Mouse (Mus musculus) intestine, embryonic 14.5 days (tissue): ENCODE results near the gene Sppl3. TPM values are rescaled to one million over a fixed set of nuclear protein-coding genes. Genes with fewer than 3 reads are reported as not detected.

Source experiments
- ATAC-seq: fragments of 200-750 bp; cut with Nextera tagmentation; replicated peaks from 2 replicates; pipeline ENCODE4 v1.8.0; 2017; ENCODE audit warnings: low read depth, moderate number of reproducible peaks, moderate TSS enrichment, moderate library complexity; ENCODE audit not compliant: low FRiP score, low TSS enrichment
- DNase-seq: peaks from one replicate; pipeline ENCODE4 v3.0.0-alpha.2; 2018; ENCODE audit warnings: low spot score
- H3K27ac ChIP-seq: fragments of 300-500 bp; sonication (generic); 2 replicates; pipeline ENCODE4 v1.5.1; 2014; ENCODE audit warnings: low read depth, mild to moderate bottlenecking, control low read depth
- H3K27me3 ChIP-seq: fragments of 300-500 bp; sonication (generic); replicated peaks from 2 replicates; pipeline ENCODE4 v1.6.1; 2014; ENCODE audit warnings: low read length, control low read depth; ENCODE audit not compliant: control insufficient read depth, insufficient read depth
- H3K36me3 ChIP-seq: fragments of 300-500 bp; sonication (generic); 2 replicates; pipeline ENCODE4 v1.6.1; 2014; ENCODE audit warnings: low read length, control low read depth; ENCODE audit not compliant: control insufficient read depth, insufficient read depth
- H3K4me1 ChIP-seq: fragments of 300-500 bp; sonication (generic); replicated peaks from 2 replicates; pipeline ENCODE4 v1.6.1; 2014; ENCODE audit warnings: low read length, control low read depth, mixed read lengths; ENCODE audit not compliant: control insufficient read depth, insufficient read depth
- H3K4me2 ChIP-seq: fragments of 300-500 bp; sonication (generic); 2 replicates; pipeline ENCODE4 v1.6.1; 2014; ENCODE audit warnings: low read length
- H3K4me3 ChIP-seq: fragments of 300-500 bp; sonication (generic); 2 replicates; pipeline ENCODE4 v1.5.1; 2014; ENCODE audit warnings: low read depth, low read length, control low read depth, mixed read lengths
- H3K9ac ChIP-seq: fragments of 300-500 bp; sonication (generic); 2 replicates; pipeline ENCODE4 v1.6.1; 2014; ENCODE audit warnings: mild to moderate bottlenecking, low read length
- H3K9me3 ChIP-seq: fragments of 300-500 bp; sonication (generic); 2 replicates; pipeline ENCODE4 v1.6.1; 2016; ENCODE audit warnings: low read length, control low read depth; ENCODE audit not compliant: control insufficient read depth
- WGBS: fragments of 180-500 bp; shearing (Covaris S2); extraction: QIAGEN DNeasy Blood & Tissue Kit; methylation state at CpG from one replicate; pipeline ENCODE4 v1.1.7; 2014; 5-methylcytosine and 5-hydroxymethylcytosine counted together
- polyA plus RNA-seq: library from polyadenylated mRNA; unstranded; fragments of >200 nt; fragmentation: Nextera tagmentation; extraction: Ambion mirVana; gene quantifications from 2 replicates; pipeline ENCODE4 v1.2.1, GENCODE M21; 2014

Gene Sppl3
- polyA plus RNA-seq, result 21.1 and 21.5 TPM in 2 replicates

DNA sequence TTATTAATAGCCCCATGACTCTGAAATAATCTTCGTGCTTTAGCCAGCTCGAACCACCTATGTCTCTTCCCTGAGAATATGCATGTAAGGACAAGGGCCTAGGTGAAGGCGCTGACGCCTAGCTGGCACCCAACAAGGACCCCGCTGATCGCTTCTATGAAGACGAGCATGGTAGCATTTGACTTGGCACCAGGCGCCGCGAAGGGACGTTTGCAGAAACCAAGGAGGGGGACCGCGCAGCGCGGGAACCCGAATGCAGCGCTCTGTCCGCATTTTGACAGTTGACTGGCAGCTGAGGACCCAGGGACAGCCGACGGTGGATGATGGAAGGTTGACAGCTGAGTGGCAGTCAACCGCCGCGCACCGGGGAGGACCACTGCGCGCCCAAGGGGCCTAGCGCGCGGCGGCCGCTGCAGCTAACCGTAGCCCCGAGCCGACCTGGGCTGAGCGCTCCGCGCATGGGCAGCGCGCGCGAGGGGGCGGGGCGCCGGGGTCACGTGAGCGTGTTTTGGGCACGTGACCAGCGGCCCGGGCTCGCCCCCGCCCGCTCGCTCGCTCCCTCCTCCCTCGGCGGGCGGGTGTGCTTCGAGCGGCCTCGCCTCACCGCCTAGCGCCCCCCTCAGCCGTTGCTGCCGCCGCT lies at the start of gene Sppl3:
TSS of gene Sppl3 (plus strand) at position 561 of the 640 bp plus-strand sequence.
- WGBS, result under 1% methylated on average over 49 of the region's 65 CpGs

DNA sequence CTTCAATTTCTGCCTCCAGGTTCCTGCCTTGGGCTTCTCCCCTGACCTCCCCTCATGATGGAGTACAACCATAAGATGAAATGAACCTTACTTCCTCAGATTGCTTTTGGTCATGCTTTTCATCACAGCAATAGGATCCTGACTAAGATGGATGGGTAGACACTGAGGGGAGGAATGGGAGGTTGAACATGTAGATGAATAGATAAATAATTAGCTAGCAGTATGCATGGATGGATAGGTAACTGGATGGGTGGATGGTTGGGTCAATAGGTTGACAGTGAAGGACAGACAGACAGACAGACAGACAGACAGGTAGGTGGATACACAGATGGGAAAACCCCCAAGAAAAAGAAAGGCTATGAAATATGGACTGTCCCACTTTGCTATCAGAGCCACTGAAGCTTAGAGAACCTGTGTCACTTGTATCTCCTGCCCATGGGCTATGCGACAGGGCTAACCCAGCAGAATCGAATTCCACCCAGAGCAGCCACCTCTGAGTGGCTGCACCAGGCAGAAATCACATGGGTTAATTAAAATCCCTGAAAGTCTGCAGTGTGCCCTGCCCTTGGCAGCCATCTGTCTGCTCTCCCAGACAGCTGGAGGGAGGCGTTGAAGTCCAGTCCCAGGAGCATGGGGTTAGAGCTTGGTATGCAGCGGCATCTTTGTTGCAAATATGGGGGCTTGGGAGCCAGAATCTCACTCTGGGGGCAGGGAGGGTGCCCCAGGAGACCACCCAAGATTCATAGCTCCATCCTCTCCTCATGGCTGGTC lies 49.2 kb upstream of the Sppl3 start:
- no peak overlapping the region for H3K4me3 ChIP-seq
- H3K27me3 ChIP-seq, result no peaks in the 10 kb centered on the region
- H3K9me3 ChIP-seq, result no peaks in the 10 kb centered on the region
- no peaks in the 10 kb centered on the region for H3K36me3 ChIP-seq
- H3K9ac ChIP-seq, result no peak overlapping the region
- WGBS, result 52% methylated on average over 4 of the region's 4 CpGs
- no peak for ATAC-seq
- H3K4me2 ChIP-seq, result no peak overlapping the region
- DNase-seq, result peak; percentile 47
- no peaks in the 10 kb centered on the region; the same call in 1 of the 2 replicates for H3K4me1 ChIP-seq
- no peak overlapping the region for H3K27ac ChIP-seq

More for the DNA sequence above, at the start of gene Sppl3:
- no peaks in the 10 kb centered on the region for H3K9me3 ChIP-seq
- H3K9ac ChIP-seq, result peak within 1 kb of the TSS; percentile 98
- H3K4me2 ChIP-seq, result peak within 1 kb of the TSS; percentile 88
- H3K27ac ChIP-seq, result peak within 1 kb of the TSS; percentile 90
- H3K4me1 ChIP-seq, result peaks cover 15% of the 10 kb centered on the region
- ATAC-seq (peak; percentile 93), DNase-seq (peak; percentile 94)
- peak within 1 kb of the TSS; percentile 98 for H3K4me3 ChIP-seq
- H3K36me3 ChIP-seq, result no peaks in the 10 kb centered on the region
- H3K27me3 ChIP-seq, result no peaks in the 10 kb centered on the region

DNA sequence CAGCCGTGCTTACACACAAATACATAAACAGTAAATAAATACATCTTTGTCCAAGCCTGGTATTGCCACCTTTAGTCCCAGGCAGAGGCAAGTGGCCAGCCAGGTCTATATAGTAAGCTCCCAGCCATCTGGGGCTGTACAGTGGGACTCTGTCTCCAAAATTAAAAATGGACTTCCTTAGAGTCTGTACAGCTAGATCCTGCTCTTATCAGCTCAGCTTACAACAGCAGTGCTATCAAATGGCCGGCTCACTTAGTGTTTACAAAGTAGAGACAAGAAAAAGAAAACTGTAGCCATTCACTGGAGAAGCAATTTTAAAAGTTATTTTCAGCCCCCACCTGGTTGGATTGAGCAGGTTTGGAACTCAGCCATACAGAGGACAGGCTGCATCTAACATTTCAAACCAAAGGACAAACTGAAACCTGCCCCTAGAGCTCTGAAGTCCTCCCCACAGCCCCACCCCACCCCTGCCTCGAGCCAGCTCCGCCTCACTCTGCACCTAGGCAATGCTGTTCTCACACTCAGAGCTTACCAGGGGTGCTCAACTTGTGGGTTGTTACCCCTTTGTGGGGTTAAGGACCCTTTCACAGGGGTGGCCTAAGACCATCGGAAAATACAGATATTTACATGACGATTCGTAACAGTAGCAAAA lies 46.5 kb upstream of the Sppl3 start:
- Histone ChIP-seq H3K4me3 (0 out of 2 replicates have a peak overlapping the region, but pooled peaks have one; percentile 6), H3K27ac (peak overlapping the region; percentile 69), H3K4me2 (peak overlapping the region; percentile 27), H3K36me3 (no peaks in the 10 kb centered on the region), H3K9me3 (no peaks in the 10 kb centered on the region), H3K27me3 (no peaks in the 10 kb centered on the region), H3K9ac (no peak overlapping the region), H3K4me1 (no peaks in the 10 kb centered on the region; the same call in 1 of the 2 replicates)
- ATAC-seq, result peak; percentile 51; the same call in 1 of the 2 replicates
- WGBS, result 35% methylated on average over 7 of the region's 7 CpGs
- DNase-seq, result no peak

- H3K9ac ChIP-seq, result no peak overlapping the region
- H3K9me3 ChIP-seq, result no peaks in the 10 kb centered on the region
- no peaks in the 10 kb centered on the region for H3K27me3 ChIP-seq
- DNase-seq (peak; percentile 53), ATAC-seq (peak; percentile 67)
- H3K4me2 ChIP-seq, result peak overlapping the region; percentile 33
- H3K4me3 ChIP-seq, result 0 out of 2 replicates have a peak overlapping the region, but pooled peaks have one; percentile 6
- WGBS, result 41% methylated on average over 16 of the region's 17 CpGs
- no peaks in the 10 kb centered on the region for H3K36me3 ChIP-seq
- peak overlapping the region; percentile 69 for H3K27ac ChIP-seq
- H3K4me1 ChIP-seq, result no peaks in the 10 kb centered on the region; the same call in 1 of the 2 replicates
Observed at GRCm38 (mm10) chr5:114964967-114965898, 45.7 kb upstream of the Sppl3 start.

DNA sequence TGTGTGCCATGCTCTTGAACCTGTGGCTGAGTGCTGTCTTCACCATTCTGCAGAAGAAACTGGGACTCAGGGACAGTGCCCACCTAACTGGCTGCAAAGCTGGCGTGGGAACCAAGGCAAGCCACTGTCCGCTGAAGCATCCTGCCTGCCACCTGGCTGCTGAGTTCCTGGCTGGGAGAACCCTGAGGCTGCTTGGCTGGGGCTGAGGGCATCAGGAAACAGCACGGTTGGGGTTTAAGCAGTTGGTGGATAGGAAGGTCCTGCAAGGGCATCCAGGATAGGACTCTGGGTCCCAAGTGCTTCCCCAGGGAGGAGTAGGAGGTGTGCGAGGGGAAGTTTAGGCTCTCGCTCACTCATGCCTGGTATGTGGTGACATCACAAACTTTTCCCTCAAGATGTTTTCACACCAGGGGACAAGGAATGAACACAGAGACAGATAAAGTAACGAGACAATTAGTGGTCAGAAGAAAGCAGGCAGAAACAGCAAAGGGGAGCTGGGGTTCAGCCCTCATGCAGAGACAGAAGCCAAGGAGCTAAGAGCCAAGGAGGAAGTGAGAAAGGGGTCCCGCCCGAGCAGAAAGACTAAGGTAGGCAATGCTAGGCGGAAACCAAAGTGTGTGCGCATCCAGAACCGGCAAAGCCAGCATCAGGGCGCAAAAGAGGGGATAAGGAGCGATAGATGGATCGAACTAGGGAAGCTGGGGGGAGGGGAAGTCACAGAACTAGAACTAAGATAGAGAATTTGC lies 43.2 kb upstream of the Sppl3 start:
- Histone ChIP-seq H3K36me3 (no peaks in the 10 kb centered on the region), H3K27me3 (no peaks in the 10 kb centered on the region), H3K27ac (peak overlapping the region; percentile 75), H3K4me1 (no peaks in the 10 kb centered on the region; the same call in 1 of the 2 replicates), H3K9me3 (no peaks in the 10 kb centered on the region), H3K4me3 (no peak overlapping the region), H3K9ac (0 out of 2 replicates have a peak overlapping the region, but pooled peaks have one; percentile 14), H3K4me2 (peak overlapping the region; percentile 40)
- 33% methylated on average over 14 of the region's 14 CpGs for WGBS
- no peak for DNase-seq
- ATAC-seq, result no peak

GRCm38 (mm10) chr5:114968651-114969050 lies 42.3 kb upstream of the Sppl3 start:
- peak overlapping the region; percentile 75 for H3K27ac ChIP-seq

DNA sequence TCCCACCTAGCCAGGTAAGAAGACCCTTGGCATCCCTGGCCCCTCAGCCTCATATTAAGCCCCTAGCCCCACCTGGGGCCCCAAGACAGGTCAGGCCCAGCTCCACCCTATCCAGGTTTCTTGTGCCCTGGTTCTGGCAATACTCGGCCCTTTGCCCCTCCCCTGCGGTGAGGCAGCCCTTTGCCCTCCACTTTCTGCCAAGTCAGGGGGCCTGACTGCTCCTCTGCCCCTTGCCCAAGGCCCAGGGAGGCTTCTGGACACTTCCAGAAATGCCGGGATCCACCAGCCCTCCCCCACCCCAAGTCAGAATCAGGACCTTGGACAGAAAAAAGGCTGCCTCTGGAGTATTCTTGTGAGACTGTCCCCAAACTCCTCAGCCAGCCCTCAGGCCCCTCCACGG lies 41.9 kb upstream of the Sppl3 start:
- Histone ChIP-seq H3K9ac (peak overlapping the region; percentile 53), H3K4me1 (no peaks in the 10 kb centered on the region; the same call in 1 of the 2 replicates), H3K4me3 (peak overlapping the region; percentile 39), H3K36me3 (no peaks in the 10 kb centered on the region), H3K4me2 (peak overlapping the region; percentile 24), H3K9me3 (no peaks in the 10 kb centered on the region), H3K27me3 (no peaks in the 10 kb centered on the region), H3K27ac (peak overlapping the region; percentile 75)
- DNase-seq, result peak; percentile 70
- no peak for ATAC-seq
- WGBS, result 11% methylated on average over 4 of the region's 4 CpGs

More at GRCm38 (mm10) chr5:114968651-114969050, 42.3 kb upstream of the Sppl3 start:
- ATAC-seq, result no peak; the same call in 1 of the 2 replicates
- no peak for DNase-seq
- no peaks in the 10 kb centered on the region for H3K36me3 ChIP-seq
- H3K4me3 ChIP-seq, result peak overlapping the region; percentile 39
- H3K9me3 ChIP-seq, result no peaks in the 10 kb centered on the region
- peak overlapping the region; percentile 40 for H3K4me2 ChIP-seq
- no peaks in the 10 kb centered on the region; the same call in 1 of the 2 replicates for H3K4me1 ChIP-seq
- 27% methylated on average over 7 of the region's 7 CpGs for WGBS
- H3K27me3 ChIP-seq, result no peaks in the 10 kb centered on the region
- H3K9ac ChIP-seq, result peak overlapping the region; percentile 53; the same call in 1 of the 2 replicates
